Mouse (Mus musculus) E14TG2a.4 (cell line): Measurements from ENCODE around the gene Smarce1.

ENCODE experiments used
- CTCF ChIP-seq: conservative IDR thresholded peaks from 2 replicates; pipeline ENCODE4 v1.5.1; 2014; ENCODE audit warnings: low read length
- NANOG ChIP-seq: IDR thresholded peaks from 2 replicates; pipeline ENCODE4 v1.6.1; 2014; ENCODE audit warnings: borderline replicate concordance, low read length, mixed read lengths
- POU5F1 ChIP-seq: IDR thresholded peaks from 2 replicates; pipeline ENCODE4 v1.6.1; 2014; ENCODE audit warnings: low read length, borderline replicate concordance

DNA sequence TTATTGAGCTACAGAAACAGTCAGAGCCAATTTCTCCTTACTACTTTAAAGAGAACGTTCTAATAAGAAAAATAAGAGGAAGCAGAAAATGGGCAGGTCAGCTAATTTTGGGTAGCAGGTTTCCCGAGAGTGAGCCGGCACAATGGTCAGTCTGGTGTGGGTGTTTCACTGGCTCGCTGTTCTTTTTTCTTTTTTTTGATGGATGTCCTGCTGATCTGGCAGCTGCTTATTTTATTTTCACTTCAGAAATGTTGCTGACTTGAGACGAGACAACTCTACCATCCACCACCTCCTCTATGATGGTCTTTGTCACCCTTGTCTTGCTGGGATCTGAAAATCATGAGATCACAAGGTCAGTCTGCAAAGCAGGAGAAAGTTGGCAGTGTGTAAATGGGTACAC is 49.2 kb upstream of the Smarce1 start:
- TF ChIP-seq CTCF (no peak), POU5F1 (no peak), NANOG (no peak)
